Mouse (Mus musculus) adipocyte (in vitro differentiated cells): ENCODE results near the gene Mrap2.

ENCODE experiments used
- DNase-seq: peaks from one replicate; pipeline ENCODE4 v3.0.0-alpha.2; 2016; ENCODE audit warnings: low spot score

Gene Mrap2

DNA sequence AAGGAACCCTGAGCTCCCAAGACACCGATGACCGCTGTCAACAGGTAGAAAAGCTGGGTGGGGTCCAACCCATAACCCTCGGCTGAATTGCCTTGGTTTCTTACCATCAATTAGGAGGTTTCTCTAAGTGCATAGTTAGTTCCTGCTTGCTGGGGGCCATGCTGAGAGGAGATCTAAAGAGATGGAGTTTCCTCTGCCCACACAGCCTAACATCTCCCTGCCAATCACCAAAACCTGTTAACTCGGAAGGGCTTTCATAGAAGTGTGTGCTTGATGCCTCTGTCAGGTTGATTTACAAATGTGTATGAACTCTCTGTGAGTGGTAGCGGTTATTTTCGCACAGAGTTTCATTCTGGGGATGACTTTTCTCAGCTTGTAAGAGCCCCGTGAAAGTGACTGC is 34.4 kb downstream of the Mrap2 start:
- no peak for DNase-seq

DNA sequence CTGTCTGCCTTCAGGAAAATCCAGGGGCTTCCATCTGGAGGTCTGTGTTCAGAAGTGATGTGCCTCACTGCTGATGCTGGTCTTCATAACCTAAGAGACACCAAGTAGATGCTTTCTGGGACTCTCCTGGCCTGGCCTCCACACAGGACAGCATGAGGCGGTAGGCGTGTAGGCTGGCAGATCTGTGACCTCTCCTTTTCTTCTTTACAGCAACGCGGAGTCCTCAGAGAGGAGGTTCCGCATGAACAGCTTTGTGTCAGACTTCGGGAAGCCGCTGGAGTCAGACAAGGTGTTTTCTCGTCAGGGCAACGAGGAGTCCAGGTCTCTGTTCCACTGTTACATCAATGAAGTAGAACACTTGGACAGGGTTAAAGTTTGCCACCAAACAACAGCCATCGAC is 38.1 kb downstream of the Mrap2 start:
- DNase-seq: no peak

DNA sequence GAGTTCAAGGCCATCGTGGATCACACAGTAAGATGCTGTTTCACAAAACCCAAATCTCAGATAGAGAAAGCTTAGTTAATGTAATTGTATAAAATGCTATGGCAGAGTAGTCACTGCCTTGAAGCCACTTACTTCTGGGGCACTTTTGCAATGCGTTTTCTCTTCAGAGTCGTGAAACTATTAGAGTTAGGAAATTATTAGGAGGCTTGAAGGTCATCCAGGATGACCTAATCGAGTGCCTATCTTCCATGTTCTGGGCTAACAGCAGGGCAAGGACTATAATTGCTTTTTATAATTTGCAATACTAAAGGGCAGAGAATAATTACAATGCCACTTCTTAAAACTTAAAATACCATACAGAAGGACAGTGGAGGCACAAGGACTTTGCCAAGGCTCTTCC is 43.2 kb downstream of the Mrap2 start:
- no peak for DNase-seq

DNA sequence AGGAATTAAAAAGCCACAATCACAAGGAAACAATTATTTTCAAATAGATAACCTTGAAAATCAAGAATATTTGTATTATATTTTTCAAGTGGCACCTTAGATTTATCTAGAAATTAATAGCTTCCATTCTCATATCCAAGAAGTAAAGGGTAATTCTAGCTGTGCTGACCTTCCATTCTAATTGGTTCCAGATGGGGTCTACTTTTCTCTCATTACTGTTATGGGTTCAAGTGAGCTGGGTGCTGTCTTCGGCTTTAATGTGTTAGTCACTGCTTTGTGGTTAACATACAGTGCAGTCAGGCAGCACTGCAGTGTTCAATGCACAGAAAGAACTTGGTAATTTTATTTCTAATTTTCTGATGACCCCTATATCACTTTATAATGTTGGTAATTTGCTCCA is 49.6 kb downstream of the Mrap2 start:
- DNase-seq: no peak

DNA sequence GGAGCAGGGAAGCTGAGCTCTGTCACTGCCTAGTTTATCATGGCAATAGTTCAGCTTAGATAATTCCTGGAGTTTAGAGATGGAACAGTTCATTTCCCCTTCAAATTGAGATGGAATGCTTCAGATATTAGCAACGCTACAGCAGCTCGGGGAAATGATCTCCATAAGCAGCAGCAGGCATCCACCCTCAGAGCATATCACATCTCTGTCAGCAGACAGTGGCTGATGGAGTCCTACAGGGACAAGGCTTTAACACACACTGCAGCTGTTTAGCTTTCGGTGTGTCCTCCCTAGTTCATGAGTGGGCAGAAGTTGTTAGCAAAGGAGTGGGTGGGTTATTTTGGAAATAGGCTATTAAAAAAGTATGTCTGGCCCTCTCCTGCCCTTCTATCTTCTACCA is 53.2 kb downstream of the Mrap2 start:
- DNase-seq: no peak

- no peak for DNase-seq
Measured at GRCm38 (mm10) chr9:87198036-87198435, 53.9 kb downstream of the Mrap2 start.

GRCm38 (mm10) chr9:87200426-87200825 is 56.3 kb downstream of the Mrap2 start:
- DNase-seq: no peak

- DNase-seq: no peak
Measured at GRCm38 (mm10) chr9:87200919-87201318, 56.8 kb downstream of the Mrap2 start.

- DNase-seq: no peak
Measured at GRCm38 (mm10) chr9:87202431-87202830, 58.3 kb downstream of the Mrap2 start.

GRCm38 (mm10) chr9:87210830-87211339 is 66.8 kb downstream of the Mrap2 start:
- DNase-seq: no peak

DNA sequence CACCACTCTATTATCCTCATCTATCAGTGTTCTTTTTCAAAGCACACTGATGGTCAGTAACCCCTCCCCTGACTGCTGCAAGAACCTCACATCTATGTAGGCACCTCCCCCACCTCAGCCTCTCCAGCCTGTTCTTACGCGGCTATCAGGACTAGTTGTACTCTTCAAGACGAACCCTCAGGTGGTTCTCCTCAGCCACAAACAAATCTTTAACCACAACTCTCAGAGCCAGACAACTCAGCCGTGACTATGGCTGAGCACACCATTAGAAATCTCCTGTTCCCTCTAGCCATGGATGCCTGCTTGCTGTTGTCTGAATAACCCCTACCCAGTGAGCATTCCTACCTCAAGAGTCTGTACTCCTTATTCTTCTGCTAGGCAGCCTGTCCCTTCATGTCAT is 69.1 kb downstream of the Mrap2 start:
- DNase-seq: no peak
